Mouse (Mus musculus): ENCODE data around the gene Setd3. TPM values are rescaled to one million over a fixed set of nuclear protein-coding genes. Genes with fewer than 3 reads are reported as not detected.

The Setd3 gene
- polyA plus RNA-seq, 1 experiment from 2014 or later: 94.2 TPM

GRCm38 (mm10) chr12:108174606-108175505 lies 4.3 kb downstream of the Setd3 start:
- no peaks in the 10 kb centered on the region for H3K9me3 ChIP-seq
- 66% methylated on average over 8 of the region's 8 CpGs for WGBS
- no peak overlapping the region for H3K4me3 ChIP-seq (replicated peaks)
- H3K27ac ChIP-seq: no peak overlapping the region
- H3K4me2 ChIP-seq: no peak overlapping the region
- no peaks in the 10 kb centered on the region for H3K36me3 ChIP-seq
- no peaks in the 10 kb centered on the region for H3K27me3 ChIP-seq
- peaks cover 31% of the 10 kb centered on the region for H3K4me1 ChIP-seq (replicated peaks)
- H3K9ac ChIP-seq (replicated peaks): no peak overlapping the region
- ATAC-seq (ENCODE audit: insufficient number of reproducible peaks, insufficient read depth, low FRiP score, low TSS enrichment, low read depth): no peak

DNA sequence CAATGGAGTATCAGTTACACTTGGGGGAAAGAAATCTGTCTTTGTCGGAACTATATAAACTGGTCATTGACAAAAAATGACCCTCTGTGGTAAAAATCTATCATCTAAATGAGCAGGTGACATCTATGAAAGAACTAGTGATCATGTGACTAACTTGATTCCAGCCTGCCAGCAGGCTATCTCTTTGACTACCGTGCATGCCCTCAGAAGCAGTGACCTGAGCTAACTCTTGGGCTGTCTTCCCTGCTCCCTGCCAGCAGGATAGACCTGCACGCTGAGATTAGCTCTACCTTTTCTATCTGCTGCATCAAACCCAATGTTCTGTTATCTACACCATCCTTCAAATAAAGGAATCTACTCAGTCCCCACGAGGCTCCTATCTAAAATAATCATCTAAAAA lies 6.5 kb downstream of the Setd3 start:
- H3K27ac ChIP-seq: no peak overlapping the region
- H3K9me3 ChIP-seq: no peaks in the 10 kb centered on the region
- no peaks in the 10 kb centered on the region for H3K27me3 ChIP-seq
- peaks cover 25% of the 10 kb centered on the region for H3K4me1 ChIP-seq (replicated peaks)
- no peak overlapping the region for H3K4me3 ChIP-seq (replicated peaks)
- H3K36me3 ChIP-seq: no peaks in the 10 kb centered on the region
- WGBS: 79% methylated on average over 4 of the region's 4 CpGs
- no peak for ATAC-seq (ENCODE audit: insufficient number of reproducible peaks, insufficient read depth, low FRiP score, low TSS enrichment, low read depth)
- H3K9ac ChIP-seq (replicated peaks): no peak overlapping the region
- no peak overlapping the region for H3K4me2 ChIP-seq

DNA sequence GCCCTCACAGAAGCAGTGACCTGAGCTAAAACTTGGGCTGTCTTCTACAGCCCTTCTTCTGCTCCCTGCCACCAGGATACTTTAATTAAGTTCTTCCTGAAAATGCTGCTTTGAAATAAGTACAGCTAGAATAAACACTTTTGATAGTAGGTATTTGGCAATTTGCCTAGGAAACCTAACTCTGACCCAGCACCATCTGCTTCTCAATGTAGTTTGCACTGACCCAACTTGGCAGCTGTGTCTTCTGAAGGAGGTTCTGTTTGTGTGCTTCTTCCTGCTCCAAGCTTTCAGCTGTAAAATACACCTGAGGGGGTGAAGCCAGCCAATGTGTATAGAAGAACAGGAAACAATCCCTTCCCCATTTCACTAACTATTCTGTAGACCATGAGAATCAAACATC lies 7.8 kb downstream of the Setd3 start:
- no peaks in the 10 kb centered on the region for H3K9me3 ChIP-seq
- H3K27me3 ChIP-seq: no peaks in the 10 kb centered on the region
- H3K36me3 ChIP-seq: no peaks in the 10 kb centered on the region
- H3K27ac ChIP-seq: no peak overlapping the region
- peaks cover 12% of the 10 kb centered on the region for H3K4me1 ChIP-seq (replicated peaks)
- no peak overlapping the region for H3K4me3 ChIP-seq (replicated peaks)
- no peak overlapping the region for H3K9ac ChIP-seq (replicated peaks)
- no peak for ATAC-seq (ENCODE audit: insufficient number of reproducible peaks, insufficient read depth, low FRiP score, low TSS enrichment, low read depth)
- H3K4me2 ChIP-seq: no peak overlapping the region

DNA sequence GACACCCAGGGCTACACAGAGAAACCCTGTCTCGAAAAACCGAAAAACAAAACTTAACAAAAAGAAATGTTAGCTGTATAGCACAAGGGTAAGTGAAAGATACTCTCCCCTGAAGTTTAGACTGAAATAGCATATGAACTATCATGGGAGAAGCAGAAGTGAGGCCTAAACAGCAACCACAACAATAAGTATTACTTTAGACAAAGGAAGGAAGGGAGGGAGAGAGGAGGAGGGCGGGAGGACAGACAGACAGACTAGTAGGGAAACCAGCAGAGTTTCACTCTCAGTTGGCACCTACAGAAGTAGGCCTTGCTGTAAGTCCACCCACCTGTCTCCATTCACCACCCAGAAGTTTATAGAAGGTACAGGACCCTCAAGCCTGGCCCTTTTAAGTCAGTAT lies 8.6 kb downstream of the Setd3 start:
- Histone ChIP-seq H3K4me3 (replicated peaks) (no peak overlapping the region), H3K27me3 (no peaks in the 10 kb centered on the region), H3K9ac (replicated peaks) (no peak overlapping the region), H3K36me3 (no peaks in the 10 kb centered on the region), H3K4me2 (no peak overlapping the region), H3K27ac (no peak overlapping the region), H3K9me3 (no peaks in the 10 kb centered on the region), H3K4me1 (replicated peaks) (peaks cover 10% of the 10 kb centered on the region; the same call in 1 of the 2 replicates)
- no peak for ATAC-seq (ENCODE audit: insufficient number of reproducible peaks, insufficient read depth, low FRiP score, low TSS enrichment, low read depth)
- WGBS: 92% methylated on average over 3 of the region's 3 CpGs

- H3K27ac ChIP-seq: no peak overlapping the region
- ATAC-seq (ENCODE audit: insufficient number of reproducible peaks, insufficient read depth, low FRiP score, low TSS enrichment, low read depth): no peak
- H3K36me3 ChIP-seq: peaks cover 5% of the 10 kb centered on the region; the same call in 1 of the 2 replicates
Observed at GRCm38 (mm10) chr12:108168909-108169308, 10.2 kb downstream of the Setd3 start.

GRCm38 (mm10) chr12:108163706-108164105 lies 15.4 kb downstream of the Setd3 start:
- H3K27ac ChIP-seq: no peak overlapping the region
- no peak overlapping the region for H3K4me2 ChIP-seq
- no peak overlapping the region for H3K9ac ChIP-seq (replicated peaks)
- H3K4me3 ChIP-seq (replicated peaks): no peak overlapping the region
- H3K4me1 ChIP-seq (replicated peaks): no peaks in the 10 kb centered on the region
- peaks cover 55% of the 10 kb centered on the region for H3K36me3 ChIP-seq
- ATAC-seq (ENCODE audit: insufficient number of reproducible peaks, insufficient read depth, low FRiP score, low TSS enrichment, low read depth): no peak
- H3K27me3 ChIP-seq: no peaks in the 10 kb centered on the region
- WGBS: 85% methylated on average over 3 of the region's 3 CpGs
- no peaks in the 10 kb centered on the region for H3K9me3 ChIP-seq

More at GRCm38 (mm10) chr12:108168909-108169308, 10.2 kb downstream of the Setd3 start:
- Histone ChIP-seq H3K4me3 (replicated peaks) (no peak overlapping the region), H3K9me3 (no peaks in the 10 kb centered on the region), H3K9ac (replicated peaks) (no peak overlapping the region), H3K4me1 (replicated peaks) (0 out of 2 replicates have a peak, but pooled peaks cover 3% of the 10 kb centered on the region), H3K4me2 (no peak overlapping the region), H3K27me3 (no peaks in the 10 kb centered on the region)
- 62% methylated on average over 3 of the region's 3 CpGs for WGBS

GRCm38 (mm10) chr12:108162036-108162435 lies 17.1 kb downstream of the Setd3 start:
- peaks cover 66% of the 10 kb centered on the region for H3K36me3 ChIP-seq
- 96% methylated on average over 1 of the region's 1 CpGs for WGBS
- no peak overlapping the region for H3K9ac ChIP-seq (replicated peaks)
- no peak overlapping the region for H3K4me3 ChIP-seq (replicated peaks)
- ATAC-seq (ENCODE audit: insufficient number of reproducible peaks, insufficient read depth, low FRiP score, low TSS enrichment, low read depth): no peak
- no peaks in the 10 kb centered on the region for H3K9me3 ChIP-seq
- no peaks in the 10 kb centered on the region for H3K4me1 ChIP-seq (replicated peaks)
- no peaks in the 10 kb centered on the region for H3K27me3 ChIP-seq
- no peak overlapping the region for H3K27ac ChIP-seq
- no peak overlapping the region for H3K4me2 ChIP-seq

GRCm38 (mm10) chr12:108159863-108160262 lies 19.3 kb downstream of the Setd3 start:
- H3K9ac ChIP-seq (replicated peaks): no peak overlapping the region
- no peak for ATAC-seq (ENCODE audit: insufficient number of reproducible peaks, insufficient read depth, low FRiP score, low TSS enrichment, low read depth)
- no peaks in the 10 kb centered on the region for H3K9me3 ChIP-seq
- no peak overlapping the region for H3K4me2 ChIP-seq
- H3K4me3 ChIP-seq (replicated peaks): no peak overlapping the region
- no peaks in the 10 kb centered on the region for H3K4me1 ChIP-seq (replicated peaks)
- no peak overlapping the region for H3K27ac ChIP-seq
- H3K36me3 ChIP-seq: peaks cover 84% of the 10 kb centered on the region
- H3K27me3 ChIP-seq: no peaks in the 10 kb centered on the region

- no peak overlapping the region for H3K27ac ChIP-seq
- H3K4me2 ChIP-seq: no peak overlapping the region
- 95% methylated on average over 2 of the region's 2 CpGs for WGBS
- no peaks in the 10 kb centered on the region for H3K9me3 ChIP-seq
- H3K27me3 ChIP-seq: no peaks in the 10 kb centered on the region
- no peak for ATAC-seq (ENCODE audit: insufficient number of reproducible peaks, insufficient read depth, low FRiP score, low TSS enrichment, low read depth)
- no peak overlapping the region for H3K4me3 ChIP-seq (replicated peaks)
- no peaks in the 10 kb centered on the region for H3K4me1 ChIP-seq (replicated peaks)
- no peak overlapping the region for H3K9ac ChIP-seq (replicated peaks)
- H3K36me3 ChIP-seq: peaks cover 77% of the 10 kb centered on the region
Observed at GRCm38 (mm10) chr12:108152743-108153142, 26.4 kb downstream of the Setd3 start.

DNA sequence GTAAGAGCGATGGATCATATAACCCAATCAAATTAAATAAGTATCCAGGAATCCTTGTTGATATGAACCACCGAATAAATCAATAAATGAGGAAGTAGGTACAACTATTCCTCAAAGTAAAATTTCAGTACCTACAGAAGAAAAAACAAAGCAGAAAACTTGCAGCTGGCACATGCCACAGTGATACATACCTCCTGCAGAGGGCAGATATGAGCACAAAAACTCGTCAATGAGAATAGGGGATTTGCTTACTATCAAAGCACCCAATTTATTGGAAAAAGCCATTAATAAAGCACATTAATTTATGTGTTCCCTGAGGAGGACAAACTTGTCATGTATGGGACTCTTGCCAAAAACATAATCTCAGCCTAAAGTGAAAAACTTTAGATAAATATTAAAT lies 29.4 kb downstream of the Setd3 start:
- ATAC-seq (ENCODE audit: insufficient number of reproducible peaks, insufficient read depth, low FRiP score, low TSS enrichment, low read depth): no peak
- Histone ChIP-seq H3K9me3 (no peaks in the 10 kb centered on the region), H3K4me2 (no peak overlapping the region), H3K36me3 (peaks cover 75% of the 10 kb centered on the region), H3K27ac (no peak overlapping the region), H3K27me3 (no peaks in the 10 kb centered on the region), H3K4me3 (replicated peaks) (no peak overlapping the region), H3K9ac (replicated peaks) (no peak overlapping the region), H3K4me1 (replicated peaks) (no peaks in the 10 kb centered on the region)
- WGBS: 84% methylated on average over 3 of the region's 3 CpGs

- WGBS: 97% methylated on average over 3 of the region's 3 CpGs
- peaks cover 67% of the 10 kb centered on the region for H3K36me3 ChIP-seq
- no peak overlapping the region for H3K4me2 ChIP-seq
- ATAC-seq (ENCODE audit: insufficient number of reproducible peaks, insufficient read depth, low FRiP score, low TSS enrichment, low read depth): no peak
- H3K4me3 ChIP-seq (replicated peaks): no peak overlapping the region
- H3K4me1 ChIP-seq (replicated peaks): no peaks in the 10 kb centered on the region
- no peak overlapping the region for H3K27ac ChIP-seq
- no peaks in the 10 kb centered on the region for H3K27me3 ChIP-seq
- no peaks in the 10 kb centered on the region for H3K9me3 ChIP-seq
- H3K9ac ChIP-seq (replicated peaks): no peak overlapping the region
Observed at GRCm38 (mm10) chr12:108145198-108145597, 33.9 kb downstream of the Setd3 start.
